9 mouse cellular contexts compared by ENCODE assay signal in genomic region chr11:120314721-120315415, GRCm38 (mm10). TPM values are rescaled to one million over a fixed set of nuclear protein-coding genes. Genes with fewer than 3 reads are reported as not detected.
DNase-seq lines count a peak whose midpoint lies in the region; ATAC-seq and TF ChIP-seq lines count a peak whose summit lies in the region.
"Had no signal": no experiment of that assay in that cellular context is flagged by ENCODE, and none has a peak within 500 bp of the region (broad histone marks: within the 10 kb centered on the region; RNA-seq: fewer than 3 reads in every experiment).

No protein-coding gene starts in this region.

- peaks cover 2% of the 10 kb centered on the region; the same call in 1 of the 2 replicates for H3K79me2 ChIP-seq in MEL (ENCODE audit: control insufficient read depth, insufficient read depth, low read length, poor library complexity)

- peak; percentile 90 for DNase-seq in heart, adult 11 months
- no peak for DNase-seq in heart, adult 18-20 months
- DNase-seq in MEL (ENCODE audit: low read depth, low spot score), result no peak
- peak; percentile 11 for DNase-seq in liver, postnatal 0 days
- DNase-seq in urinary bladder, postnatal 36 days (ENCODE audit: low spot score in 2 of 2), result no peak
- no peak for DNase-seq in layer of hippocampus, postnatal 36 days
- DNase-seq in thymus, postnatal 36 days, result no peak

- H3K9me3 ChIP-seq in MEL (replicated peaks; ENCODE audit: insufficient read depth, low read length), result no peaks in the 10 kb centered on the region
- H3K9me3 ChIP-seq in heart, embryonic 16.5 days (replicated peaks; ENCODE audit: control insufficient read depth, low read length), result no peaks in the 10 kb centered on the region
- no peaks in the 10 kb centered on the region for H3K9me3 ChIP-seq in liver, postnatal 0 days (ENCODE audit: low read length)

- TF ChIP-seq CTCF in MEL (IDR thresholded peaks at IDR 0.05 in 2 of 3, conservative IDR thresholded peaks at IDR 0.05 in 1 of 3; ENCODE audit: control insufficient read depth in 1 of 3, insufficient read depth in 1 of 3, low read depth in 2 of 3, low read length in 3 of 3, poor library complexity in 1 of 3, severe bottlenecking in 1 of 3), result no peak
- TF ChIP-seq CTCF in liver, postnatal 0 days (IDR thresholded peaks at IDR 0.05; ENCODE audit: low read depth), result no peak

- ATAC-seq in heart, embryonic 16.5 days (replicated peaks; ENCODE audit: extremely low read depth, insufficient read depth, low FRiP score), result no peak
- ATAC-seq in liver, postnatal 0 days, result no peak

- WGBS in heart, embryonic 16.5 days, result 58% methylated on average over 16 of the region's 16 CpGs
- WGBS in liver, postnatal 0 days (ENCODE audit: insufficient replicate concordance), result 69% methylated on average over 16 of the region's 16 CpGs

- TF ChIP-seq EP300 in MEL (IDR thresholded peaks at IDR 0.05; ENCODE audit: low read depth in 1 of 2, low read length in 2 of 2), result no peak
- no peak for TF ChIP-seq EP300 in liver, postnatal 0 days (IDR thresholded peaks at IDR 0.05; ENCODE audit: low read depth)

- H3K36me3 ChIP-seq in MEL (ENCODE audit: control insufficient read depth in 1 of 2, insufficient read depth in 2 of 2, low read length in 2 of 2), result peaks cover 0 to 10% of the 10 kb centered on the region in 2 experiments; a peak in 2 of 4 replicates
- no peaks in the 10 kb centered on the region for H3K36me3 ChIP-seq in heart, embryonic 16.5 days (ENCODE audit: control insufficient read depth, insufficient read depth)
- H3K36me3 ChIP-seq in liver, postnatal 0 days (replicated peaks; ENCODE audit: insufficient read depth, low read length), result no peaks in the 10 kb centered on the region

- peaks cover 2 to 17% of the 10 kb centered on the region in 2 experiments; a peak in 3 of 4 replicates for H3K4me1 ChIP-seq in MEL (ENCODE audit: control insufficient read depth in 1 of 2, insufficient read depth in 2 of 2, low read length in 2 of 2)
- H3K4me1 ChIP-seq in heart, embryonic 16.5 days (ENCODE audit: control insufficient read depth, insufficient read depth, low read length), result peaks cover 37% of the 10 kb centered on the region
- peaks cover 29% of the 10 kb centered on the region for H3K4me1 ChIP-seq in liver, postnatal 0 days (ENCODE audit: insufficient read depth)

- peak overlapping the region in 1 of 2 experiments; percentile 55; a peak in 2 of 4 replicates for H3K4me3 ChIP-seq in MEL (ENCODE audit: control insufficient read depth in 1 of 2, insufficient read depth in 1 of 2, low read depth in 2 of 2, low read length in 2 of 2)
- H3K4me3 ChIP-seq in heart, embryonic 16.5 days (ENCODE audit: low read length), result no peak overlapping the region
- no peak overlapping the region for H3K4me3 ChIP-seq in liver, postnatal 0 days (ENCODE audit: low read depth, low read length)

- TF ChIP-seq POLR2A in MEL (IDR thresholded peaks at IDR 0.05; ENCODE audit: control insufficient read depth in 1 of 2, insufficient read depth in 1 of 2, low read depth in 1 of 2, low read length in 2 of 2, poor library complexity in 1 of 2), result no peak

- no peaks in the 10 kb centered on the region for H3K27me3 ChIP-seq in MEL (ENCODE audit: control insufficient read depth in 1 of 2, insufficient read depth in 2 of 2, low read length in 2 of 2)
- H3K27me3 ChIP-seq in heart, embryonic 16.5 days (ENCODE audit: control insufficient read depth, insufficient read depth, low read length), result no peaks in the 10 kb centered on the region
- 0 out of 2 replicates have a peak, but pooled peaks cover 5% of the 10 kb centered on the region for H3K27me3 ChIP-seq in liver, postnatal 0 days (ENCODE audit: insufficient read depth, low read length)

- peak overlapping the region; percentile 68 for H3K4me2 ChIP-seq in heart, embryonic 16.5 days (ENCODE audit: low read depth, low read length)
- H3K4me2 ChIP-seq in liver, postnatal 0 days (ENCODE audit: low read depth, low read length), result peak overlapping the region; percentile 78

- H3K9ac ChIP-seq in MEL (ENCODE audit: control insufficient read depth, low read depth, low read length, poor library complexity, severe bottlenecking), result peak overlapping the region; percentile 73; the same call in 1 of the 2 replicates
- H3K9ac ChIP-seq in heart, embryonic 16.5 days (ENCODE audit: low read length), result peak overlapping the region; percentile 87
- H3K9ac ChIP-seq in liver, postnatal 0 days (replicated peaks), result no peak overlapping the region; the same call in 1 of the 2 replicates

- no peak overlapping the region; the same call in 1 of the 2 replicates for H3K27ac ChIP-seq in MEL (ENCODE audit: control insufficient read depth, low read depth, low read length)
- peak overlapping the region; percentile 99 for H3K27ac ChIP-seq in heart, embryonic 16.5 days (ENCODE audit: low read length)
- H3K27ac ChIP-seq in liver, postnatal 0 days (ENCODE audit: low read depth), result no peak overlapping the region

- TF ChIP-seq RAD21 in MEL (IDR thresholded peaks at IDR 0.05; ENCODE audit: low read depth, low read length), result no peak

TF ChIP-seq in MEL, 35 proteins besides CTCF, POLR2A, EP300 and RAD21:
- TF ChIP-seq E2F4 (IDR thresholded peaks at IDR 0.05; ENCODE audit: borderline replicate concordance, low read depth, low read length), result no peak
- no peak for TF ChIP-seq MEF2A (IDR thresholded peaks at IDR 0.05; ENCODE audit: extremely low read depth, insufficient replicate concordance, low read depth, low read length, poor library complexity, severe bottlenecking)
- no peak for TF ChIP-seq HCFC1 (IDR thresholded peaks at IDR 0.05; ENCODE audit: low read depth, low read length)
- TF ChIP-seq GABPA (IDR thresholded peaks at IDR 0.05; ENCODE audit: low read depth, low read length), result no peak
- no peak for TF ChIP-seq ELF1 (IDR thresholded peaks at IDR 0.05; ENCODE audit: low read depth, low read length)
- TF ChIP-seq GATA1 (IDR thresholded peaks at IDR 0.05; ENCODE audit: low read depth, low read length), result no peak
- no peak for TF ChIP-seq RCOR1 (IDR thresholded peaks at IDR 0.05; ENCODE audit: low read depth, low read length)
- TF ChIP-seq CHD1 (IDR thresholded peaks at IDR 0.05; ENCODE audit: low read depth, low read length), result no peak
- TF ChIP-seq MYB (IDR thresholded peaks at IDR 0.05; ENCODE audit: low read depth, low read length), result no peak
- TF ChIP-seq ETS1 (IDR thresholded peaks at IDR 0.05; ENCODE audit: low read depth, low read length), result no peak
- no peak for TF ChIP-seq USF1 (IDR thresholded peaks at IDR 0.05; ENCODE audit: low read depth, low read length)
- TF ChIP-seq MAZ (IDR thresholded peaks at IDR 0.05; ENCODE audit: low read depth, low read length), result no peak
- TF ChIP-seq TAL1 (IDR thresholded peaks at IDR 0.05; ENCODE audit: low read length), result no peak
- TF ChIP-seq CHD2 (IDR thresholded peaks at IDR 0.05; ENCODE audit: low read length), result no peak
- TF ChIP-seq MAFK (IDR thresholded peaks at IDR 0.05; ENCODE audit: borderline replicate concordance, low read depth, low read length), result no peak
- no peak for TF ChIP-seq ZMIZ1 (IDR thresholded peaks at IDR 0.05; ENCODE audit: low read depth, low read length)
- no peak for TF ChIP-seq TBP (IDR thresholded peaks at IDR 0.05; ENCODE audit: low read depth, low read length)
- no peak for TF ChIP-seq MXI1 (IDR thresholded peaks at IDR 0.05; ENCODE audit: low read depth, low read length)
- no peak for TF ChIP-seq MAX (IDR thresholded peaks at IDR 0.05; ENCODE audit: low read length)
- TF ChIP-seq USF2 (IDR thresholded peaks at IDR 0.05; ENCODE audit: borderline replicate concordance in 1 of 2, insufficient read depth in 1 of 2, low read depth in 1 of 2, low read length in 2 of 2), result no peak

RNA-seq across cellular contexts. Expression of gene Actg1, which starts 33.5 kb away (rescaled TPM):
- 100 to 1,000 TPM; 286 to 296 TPM for total RNA-seq in heart, adult 18-20 months (2021)
- 1,328 and 1,871 TPM in 2 replicates for total RNA-seq in MEL (2012; rRNA removed)
- polyA plus RNA-seq in MEL (2012; ENCODE audit: insufficient read depth in 1 of 2, insufficient read length in 2 of 2, low read depth in 1 of 2, low replicate concordance in 2 of 2, missing spikeins in 1 of 2), result 1,000 to 10,000 TPM in 1 of 2 experiments, 100 to 1,000 TPM in 1; 899 to 1,784 TPM
- 1,134 and 1,179 TPM in 2 replicates for polyA plus RNA-seq in heart, embryonic 16.5 days (2015; fragmentation: Nextera tagmentation; extraction: Ambion mirVana)
- 463 and 498 TPM in 2 replicates for polyA plus RNA-seq in liver, postnatal 0 days (2015; fragmentation: Nextera tagmentation; extraction: Ambion mirVana)
- 1,000 to 10,000 TPM; 1,262 to 1,401 TPM for total RNA-seq in layer of hippocampus, postnatal 36 days (2021)

RNA-seq across cellular contexts. Expression of gene Fscn2, which starts 46.5 kb away (rescaled TPM):
- not detected for total RNA-seq in heart, adult 18-20 months (2021)
- 0.29 and 0.62 TPM in 2 replicates for total RNA-seq in MEL (2012; rRNA removed)
- under 1 TPM in 1 of 2 experiments, not detected in 1; 0.61 TPM for polyA plus RNA-seq in MEL (2012; ENCODE audit: insufficient read depth in 1 of 2, insufficient read length in 2 of 2, low read depth in 1 of 2, low replicate concordance in 2 of 2, missing spikeins in 1 of 2)
- polyA plus RNA-seq in heart, embryonic 16.5 days (2015; fragmentation: Nextera tagmentation; extraction: Ambion mirVana), result 0.71 and 0.91 TPM in 2 replicates
- polyA plus RNA-seq in liver, postnatal 0 days (2015; fragmentation: Nextera tagmentation; extraction: Ambion mirVana), result not detected in 2 replicates
- 1 to 10 TPM in 1 of 2 experiments, not detected in 1; 1.0 TPM for total RNA-seq in layer of hippocampus, postnatal 36 days (2021)
- polyA plus RNA-seq: small intestine, adult 2 months had no signal

Comparison
In these comparisons a context has a peak if more than half of its experiments do, and no peak if none do; other contexts are left out.
1. DNase-seq: peak in heart, adult 11 months (single experiment) and liver, postnatal 0 days (single experiment); none in heart, adult 18-20 months (0 of 2), MEL (single experiment), urinary bladder, postnatal 36 days (0 of 2), layer of hippocampus, postnatal 36 days (0 of 2) and thymus, postnatal 36 days (0 of 2).